Mouse (Mus musculus) heart, postnatal 0 days (tissue): ENCODE data around the gene Fgfr2.

ENCODE experiments used
- CTCF ChIP-seq: IDR thresholded peaks from 2 replicates; pipeline ENCODE4 v1.5.1; 2016; ENCODE audit warnings: antibody characterized with exemption, control low read depth, low read depth
- EP300 ChIP-seq: IDR thresholded peaks from 2 replicates; pipeline ENCODE4 v1.6.1; 2016; ENCODE audit warnings: antibody characterized with exemption, low read depth

DNA sequence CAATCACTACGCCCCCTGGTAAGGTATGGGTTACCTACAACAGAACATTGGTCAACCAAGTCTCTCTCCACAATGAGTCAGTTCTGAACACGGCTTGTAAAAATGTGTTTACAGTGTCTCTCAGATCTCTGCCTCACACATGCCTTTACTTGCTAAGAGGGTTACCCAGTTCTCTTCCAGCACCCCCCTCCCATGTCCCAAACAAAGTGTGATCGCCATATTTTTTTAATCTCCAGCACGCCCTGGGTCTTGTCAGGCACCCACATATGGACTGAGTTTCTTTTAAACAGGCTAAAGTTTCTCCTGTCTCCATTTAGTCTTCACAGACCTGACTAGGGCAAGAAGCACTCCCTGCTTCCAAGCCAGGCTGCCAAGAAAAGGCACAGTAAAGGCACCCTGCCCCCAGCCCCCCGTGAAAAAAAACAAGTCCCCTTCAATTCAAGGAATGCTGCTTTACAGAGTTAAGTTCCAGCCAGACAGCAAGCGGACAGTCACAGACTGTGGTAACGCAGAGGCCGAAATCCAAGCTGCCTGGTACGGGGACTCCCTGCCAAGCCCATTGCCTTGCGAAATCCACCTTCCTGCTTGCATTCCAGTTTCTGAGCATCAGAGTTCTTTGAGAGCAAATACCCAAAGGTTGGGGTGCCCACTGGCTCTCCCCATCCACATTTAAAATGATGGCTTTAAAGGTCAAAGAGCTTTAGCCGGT lies 2834.3 kb downstream of the Fgfr2 start:
- TF ChIP-seq CTCF (no peak), EP300 (no peak)
